Mouse (Mus musculus): ENCODE results near the gene Rhoj.
"Not testable (repeated sequence)": the region's sequence is repeated elsewhere in the genome, so short reads cannot be mapped to it uniquely, and the experiment has no call there.

Gene Rhoj

GRCm38 (mm10) chr12:75307961-75308951 lies at the start of gene Rhoj:
Rhoj (plus strand) TSS chr12:75308322.
- peak; percentile 25 for DNase-seq

GRCm38 (mm10) chr12:75271726-75272125 lies 36.4 kb upstream of the Rhoj start:
- no peak for DNase-seq

DNA sequence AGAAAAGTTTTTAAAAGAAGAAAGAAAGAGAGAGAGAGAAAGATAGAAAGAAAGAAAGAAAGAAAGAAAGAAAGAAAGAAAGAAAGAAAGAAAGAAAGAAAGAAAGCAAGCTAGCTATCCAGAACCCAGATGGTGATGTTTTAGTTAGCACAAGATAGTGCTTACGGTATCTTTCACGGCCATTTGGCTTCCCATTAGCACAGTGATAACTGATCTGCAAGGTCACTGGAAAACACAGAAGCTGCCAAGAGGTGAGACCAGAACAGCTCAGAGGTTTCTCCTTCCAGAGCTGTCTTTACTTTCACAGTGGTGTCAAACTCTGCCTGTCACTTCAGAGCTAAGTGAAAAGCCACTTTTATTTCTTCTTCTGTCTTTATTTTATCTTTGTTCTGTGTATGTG lies 32.4 kb upstream of the Rhoj start:
- DNase-seq = no peak

- DNase-seq = no peak
Measured at GRCm38 (mm10) chr12:75277425-75277824, 30.7 kb upstream of the Rhoj start.

GRCm38 (mm10) chr12:75280502-75280901 lies 27.6 kb upstream of the Rhoj start:
- DNase-seq = no peak

DNA sequence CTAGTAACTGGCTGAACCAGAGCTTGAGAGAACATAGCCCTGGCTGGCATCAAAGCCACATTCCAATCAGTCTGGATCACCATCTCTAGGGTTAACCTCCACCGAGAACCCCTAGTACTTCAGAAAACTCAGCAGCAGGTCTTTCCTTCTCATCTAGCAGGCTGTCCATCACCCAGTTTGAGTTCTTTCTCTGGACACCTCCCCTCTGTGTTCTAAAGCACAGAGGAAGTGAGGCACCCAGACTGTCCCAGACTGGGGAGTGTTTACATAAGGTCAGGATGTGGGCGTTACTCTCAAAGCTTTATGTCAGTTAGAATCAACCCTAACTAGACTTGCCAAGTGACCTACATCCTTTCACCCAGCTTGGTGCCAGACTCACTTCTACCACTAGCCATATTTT lies 24.9 kb upstream of the Rhoj start:
- DNase-seq = no peak

DNA sequence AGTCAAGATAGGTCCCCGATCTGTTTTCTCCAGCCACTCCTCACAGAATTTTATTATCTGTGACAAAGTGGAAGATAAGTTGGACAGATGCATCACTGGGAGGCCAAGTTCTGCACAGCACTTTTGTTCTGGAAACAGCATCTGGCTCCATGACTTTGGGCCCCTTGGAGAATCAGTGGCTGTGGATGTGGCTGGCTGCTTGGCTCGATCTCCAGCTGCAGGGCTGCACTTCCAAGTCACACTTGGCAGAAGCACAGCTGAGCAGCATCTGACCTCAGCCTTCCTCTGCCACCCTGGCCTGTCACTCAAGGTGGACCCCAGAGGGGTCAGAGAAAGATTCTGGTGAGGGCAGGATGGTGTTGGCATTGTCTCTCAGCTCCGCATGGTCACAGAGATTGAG lies 22.0 kb upstream of the Rhoj start:
- DNase-seq = no peak

DNA sequence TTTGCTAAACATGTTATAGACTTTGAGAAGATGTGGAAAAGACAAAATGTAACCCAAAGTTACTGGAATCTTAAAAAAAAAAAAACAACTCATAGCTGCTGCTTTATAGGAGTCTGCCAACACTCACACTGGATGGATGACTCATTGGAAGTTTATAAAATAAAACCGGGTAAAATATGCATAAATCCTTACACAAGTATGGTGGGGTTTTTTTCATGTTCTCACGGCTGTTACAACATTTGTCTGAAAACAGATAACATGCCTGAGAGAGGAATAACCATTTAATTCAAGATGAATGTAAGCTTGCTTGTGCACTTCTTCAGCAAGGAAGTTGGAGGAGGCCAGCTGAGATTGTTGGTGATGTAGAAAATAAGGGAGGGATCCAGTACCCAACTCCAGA lies 17.6 kb upstream of the Rhoj start:
- DNase-seq = no peak

- no peak for DNase-seq
Measured at GRCm38 (mm10) chr12:75291556-75291955, 16.6 kb upstream of the Rhoj start.

GRCm38 (mm10) chr12:75292939-75293338 lies 15.2 kb upstream of the Rhoj start:
- DNase-seq = no peak

- no peak for DNase-seq
Measured at GRCm38 (mm10) chr12:75299865-75300264, 8.3 kb upstream of the Rhoj start.

GRCm38 (mm10) chr12:75304132-75304531 lies 4.0 kb upstream of the Rhoj start:
- peak; percentile 6 for DNase-seq

DNA sequence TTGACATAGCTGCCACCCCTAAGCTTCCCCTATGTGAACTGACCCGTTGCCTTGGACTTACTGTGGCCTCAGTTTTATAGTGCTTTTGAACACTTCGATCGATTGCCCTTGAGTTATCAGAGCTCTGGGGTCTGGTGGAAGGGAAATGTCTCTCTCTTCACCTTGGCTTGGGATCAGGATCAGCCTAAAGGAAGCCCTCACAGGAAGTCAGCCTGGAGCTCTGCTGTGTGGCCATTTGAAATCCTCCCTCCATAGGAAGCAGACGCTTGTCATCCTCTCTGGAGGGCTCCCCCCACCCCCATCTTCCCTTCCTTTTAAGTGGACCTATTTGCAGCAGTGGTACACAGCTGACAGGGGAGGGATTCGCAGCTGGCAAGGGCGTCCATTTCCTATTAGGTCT lies 1.6 kb downstream of the Rhoj start:
- no peak for DNase-seq

- DNase-seq = no peak
Measured at GRCm38 (mm10) chr12:75310766-75311165, 2.6 kb downstream of the Rhoj start.

DNA sequence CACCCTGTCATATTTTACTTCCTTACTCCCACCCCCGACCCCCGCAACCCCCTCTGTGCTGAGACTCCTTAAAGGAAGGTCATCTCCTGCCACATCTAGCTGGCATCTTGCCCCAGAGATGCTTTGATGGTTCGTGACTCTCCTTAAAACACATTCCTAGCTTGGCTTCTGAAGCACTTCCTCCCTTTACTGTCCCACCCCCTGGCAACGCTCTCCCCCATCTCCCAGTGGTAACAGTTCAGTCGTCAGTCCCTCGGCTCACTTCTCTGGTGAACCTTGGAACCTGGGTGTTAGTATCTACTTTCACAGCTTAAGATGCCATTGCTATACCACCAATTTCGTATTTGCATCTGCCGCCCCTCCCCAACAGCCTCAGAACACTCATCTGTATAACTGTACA lies 3.8 kb downstream of the Rhoj start:
- DNase-seq = no peak

DNA sequence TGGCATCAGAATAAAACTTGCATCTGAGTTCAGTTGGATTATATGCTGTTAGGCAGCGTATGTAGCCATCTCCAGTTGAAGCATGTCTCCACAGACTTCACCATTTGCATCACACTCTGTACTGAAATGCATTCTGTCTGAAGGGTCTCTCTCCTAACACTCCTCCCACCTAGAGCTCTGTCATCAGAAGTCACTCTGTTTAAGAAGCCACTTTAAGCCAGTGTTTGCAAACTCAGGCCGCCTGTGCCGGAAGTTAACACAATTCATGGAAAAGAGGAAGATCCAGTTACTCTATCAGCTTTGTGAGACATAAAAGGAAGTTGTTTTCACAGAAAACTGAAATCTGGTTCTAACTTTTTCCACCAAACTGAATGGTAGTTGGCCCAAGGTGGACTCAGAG lies 5.9 kb downstream of the Rhoj start:
- DNase-seq = no peak

GRCm38 (mm10) chr12:75315851-75316250 lies 7.7 kb downstream of the Rhoj start:
- no peak for DNase-seq

DNA sequence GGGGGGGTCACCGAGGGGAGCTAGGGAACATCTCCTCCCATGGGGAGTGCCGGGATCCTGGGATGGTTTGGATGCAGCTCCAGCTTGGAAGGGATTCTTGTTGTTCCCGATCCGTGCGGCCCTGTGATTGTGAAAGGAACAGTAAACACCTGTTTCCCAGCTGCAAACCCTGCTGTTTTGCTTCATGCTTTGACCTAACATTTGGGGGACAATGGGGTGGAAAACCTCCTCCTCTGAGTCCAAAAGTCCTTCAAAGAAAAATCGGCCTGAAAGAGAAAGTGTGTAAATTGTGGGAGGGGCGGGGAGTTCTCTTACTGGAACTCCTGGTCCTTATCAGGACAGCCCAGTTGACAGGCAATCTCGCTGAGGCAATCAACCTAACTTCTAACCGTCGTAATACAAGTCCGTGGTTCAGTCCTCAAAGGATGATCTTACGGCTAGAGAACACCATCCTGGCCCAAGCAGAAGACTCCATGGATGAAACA lies 12.4 kb downstream of the Rhoj start:
- no peak for DNase-seq

GRCm38 (mm10) chr12:75321189-75321588 lies 13.1 kb downstream of the Rhoj start:
- no peak for DNase-seq

- no peak for DNase-seq
Measured at GRCm38 (mm10) chr12:75329188-75329587, 21.1 kb downstream of the Rhoj start.

- no peak for DNase-seq
Measured at GRCm38 (mm10) chr12:75339894-75340293, 31.8 kb downstream of the Rhoj start.

- no peak for DNase-seq
Measured at GRCm38 (mm10) chr12:75340331-75340730, 32.2 kb downstream of the Rhoj start.

GRCm38 (mm10) chr12:75348551-75348950 lies 40.4 kb downstream of the Rhoj start:
- no peak for DNase-seq

- DNase-seq = not testable (repeated sequence)
Measured at GRCm38 (mm10) chr12:75349537-75349936, 41.4 kb downstream of the Rhoj start.

GRCm38 (mm10) chr12:75350750-75351149 lies 42.6 kb downstream of the Rhoj start:
- DNase-seq = no peak
